Mouse (Mus musculus): ENCODE data around the gene Mgat5. TPM values are rescaled to one million over a fixed set of nuclear protein-coding genes. Genes with fewer than 3 reads are reported as not detected.

The Mgat5 gene
- polyA plus RNA-seq, 1 experiment from 2014 or later = 13.1 TPM

GRCm38 (mm10) chr1:127262170-127262837 is 57.5 kb downstream of the Mgat5 start:
- H3K9ac ChIP-seq (ENCODE audit: low read depth, low read length) = no peak overlapping the region
- H3K4me1 ChIP-seq (ENCODE audit: control insufficient read depth, insufficient read depth, low read depth, low read length) = peaks cover 3% of the 10 kb centered on the region
- peak; percentile 48; the same call in 1 of the 2 replicates for ATAC-seq
- no peak overlapping the region for H3K4me2 ChIP-seq (ENCODE audit: low read length)
- H3K27ac ChIP-seq (ENCODE audit: low read depth, low read length) = no peak overlapping the region
- H3K27me3 ChIP-seq (replicated peaks; ENCODE audit: control insufficient read depth, insufficient read depth, low read length) = no peaks in the 10 kb centered on the region
- no peak overlapping the region for H3K4me3 ChIP-seq (ENCODE audit: low read length)
- no peaks in the 10 kb centered on the region for H3K36me3 ChIP-seq (ENCODE audit: control insufficient read depth, insufficient read depth, low read length)
- 65% methylated on average over 13 of the region's 13 CpGs for WGBS
- H3K9me3 ChIP-seq (ENCODE audit: control insufficient read depth, low read length) = no peaks in the 10 kb centered on the region

- ATAC-seq = peak; percentile 68
- no peaks in the 10 kb centered on the region for H3K27me3 ChIP-seq (replicated peaks; ENCODE audit: control insufficient read depth, insufficient read depth, low read length)
- no peak overlapping the region for H3K27ac ChIP-seq (ENCODE audit: low read depth, low read length)
- H3K36me3 ChIP-seq (ENCODE audit: control insufficient read depth, insufficient read depth, low read length) = no peaks in the 10 kb centered on the region
- H3K9me3 ChIP-seq (ENCODE audit: control insufficient read depth, low read length) = no peaks in the 10 kb centered on the region
- WGBS = 67% methylated on average over 5 of the region's 5 CpGs
- no peak overlapping the region for H3K9ac ChIP-seq (ENCODE audit: low read depth, low read length)
- no peak overlapping the region for H3K4me3 ChIP-seq (ENCODE audit: low read length)
- H3K4me1 ChIP-seq (ENCODE audit: control insufficient read depth, insufficient read depth, low read depth, low read length) = peaks cover 3% of the 10 kb centered on the region
- no peak overlapping the region for H3K4me2 ChIP-seq (ENCODE audit: low read length)
Observed at GRCm38 (mm10) chr1:127267985-127268384, 63.2 kb downstream of the Mgat5 start.

DNA sequence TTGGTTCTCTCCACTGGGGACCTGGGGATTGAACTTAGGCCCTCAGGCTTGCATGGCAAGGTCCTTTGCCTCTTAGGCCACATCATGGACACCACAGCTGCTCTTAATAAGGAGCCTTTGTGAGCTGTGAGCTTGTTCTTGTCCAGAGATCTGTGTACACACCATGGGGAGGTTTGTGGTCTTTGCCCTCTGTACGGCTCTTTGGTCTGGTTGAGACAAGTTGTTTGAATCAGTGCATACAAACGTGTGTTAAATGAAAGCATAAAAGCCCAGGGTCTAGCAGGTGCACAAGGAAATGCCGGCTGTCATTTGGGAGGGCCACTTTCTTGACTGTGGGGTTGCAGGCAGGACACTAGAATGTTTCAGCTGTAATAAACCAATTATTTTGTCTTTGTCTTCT is 64.5 kb downstream of the Mgat5 start:
- no peak overlapping the region for H3K9ac ChIP-seq (ENCODE audit: low read depth, low read length)
- no peaks in the 10 kb centered on the region for H3K36me3 ChIP-seq (ENCODE audit: control insufficient read depth, insufficient read depth, low read length)
- WGBS = 65% methylated on average over 3 of the region's 3 CpGs
- H3K4me3 ChIP-seq (ENCODE audit: low read length) = no peak overlapping the region
- ATAC-seq = no peak
- H3K4me1 ChIP-seq (ENCODE audit: control insufficient read depth, insufficient read depth, low read depth, low read length) = peaks cover 3% of the 10 kb centered on the region
- H3K27me3 ChIP-seq (replicated peaks; ENCODE audit: control insufficient read depth, insufficient read depth, low read length) = no peaks in the 10 kb centered on the region
- H3K9me3 ChIP-seq (ENCODE audit: control insufficient read depth, low read length) = no peaks in the 10 kb centered on the region
- no peak overlapping the region for H3K4me2 ChIP-seq (ENCODE audit: low read length)
- no peak overlapping the region for H3K27ac ChIP-seq (ENCODE audit: low read depth, low read length)

- no peak overlapping the region for H3K27ac ChIP-seq (ENCODE audit: low read depth, low read length)
- H3K36me3 ChIP-seq (ENCODE audit: control insufficient read depth, insufficient read depth, low read length) = no peaks in the 10 kb centered on the region
- no peak overlapping the region for H3K4me2 ChIP-seq (ENCODE audit: low read length)
- no peaks in the 10 kb centered on the region for H3K27me3 ChIP-seq (replicated peaks; ENCODE audit: control insufficient read depth, insufficient read depth, low read length)
- 67% methylated on average over 13 of the region's 13 CpGs for WGBS
- H3K4me1 ChIP-seq (ENCODE audit: control insufficient read depth, insufficient read depth, low read depth, low read length) = peaks cover 3% of the 10 kb centered on the region
- no peak overlapping the region for H3K9ac ChIP-seq (ENCODE audit: low read depth, low read length)
- ATAC-seq = 0 out of 2 replicates have a peak, but pooled peaks have one; percentile 19
- H3K4me3 ChIP-seq (ENCODE audit: low read length) = no peak overlapping the region
- no peaks in the 10 kb centered on the region for H3K9me3 ChIP-seq (ENCODE audit: control insufficient read depth, low read length)
Observed at GRCm38 (mm10) chr1:127270273-127271020, 65.6 kb downstream of the Mgat5 start.

DNA sequence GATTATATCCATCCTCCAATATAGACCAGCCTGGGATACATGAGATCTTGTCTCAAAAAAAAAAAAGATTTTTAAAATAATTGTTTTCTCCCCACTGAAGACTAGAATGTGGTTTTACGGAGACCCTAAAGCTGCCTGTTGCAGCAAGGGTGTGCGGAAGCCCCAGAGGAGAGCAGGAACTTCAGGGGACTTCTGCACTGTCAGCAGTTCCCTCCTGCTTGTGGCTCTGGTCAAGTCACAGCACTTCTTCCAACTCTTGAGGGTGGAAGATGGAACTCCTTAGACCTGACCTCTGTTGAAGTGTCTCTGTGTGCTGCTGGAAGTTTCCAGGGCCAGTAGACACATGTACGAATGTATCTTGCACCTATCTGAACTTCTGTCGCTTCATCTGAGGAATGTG is 66.3 kb downstream of the Mgat5 start:
- Histone ChIP-seq H3K9ac (ENCODE audit: low read depth, low read length) (no peak overlapping the region), H3K27me3 (replicated peaks; ENCODE audit: control insufficient read depth, insufficient read depth, low read length) (no peaks in the 10 kb centered on the region), H3K36me3 (ENCODE audit: control insufficient read depth, insufficient read depth, low read length) (no peaks in the 10 kb centered on the region), H3K4me2 (ENCODE audit: low read length) (no peak overlapping the region), H3K4me1 (ENCODE audit: control insufficient read depth, insufficient read depth, low read depth, low read length) (peaks cover 3% of the 10 kb centered on the region), H3K9me3 (ENCODE audit: control insufficient read depth, low read length) (no peaks in the 10 kb centered on the region), H3K4me3 (ENCODE audit: low read length) (no peak overlapping the region), H3K27ac (ENCODE audit: low read depth, low read length) (no peak overlapping the region)
- no peak for ATAC-seq
- 92% methylated on average over 4 of the region's 4 CpGs for WGBS

DNA sequence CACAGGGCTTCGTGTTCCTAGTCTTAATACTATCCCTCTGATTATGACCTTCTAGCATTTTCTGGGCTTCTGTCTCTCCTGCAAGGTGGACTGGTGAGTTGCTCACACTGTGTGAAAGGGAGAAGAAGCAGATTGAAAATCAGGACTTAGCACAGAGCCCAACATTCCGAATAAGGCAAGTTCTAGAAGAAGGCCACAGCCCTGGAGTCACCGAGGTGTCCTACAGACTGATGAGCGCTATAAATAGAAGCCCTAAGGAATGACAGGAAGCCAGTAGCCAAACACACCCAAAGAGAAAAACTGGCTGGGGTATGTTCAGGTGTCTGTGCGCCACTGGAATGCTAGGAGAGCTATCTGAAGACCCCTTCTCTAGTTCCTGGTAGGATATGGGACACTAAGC is 68.5 kb downstream of the Mgat5 start:
- H3K4me1 ChIP-seq (ENCODE audit: control insufficient read depth, insufficient read depth, low read depth, low read length) = peaks cover 3% of the 10 kb centered on the region
- no peak overlapping the region for H3K27ac ChIP-seq (ENCODE audit: low read depth, low read length)
- no peak overlapping the region for H3K4me2 ChIP-seq (ENCODE audit: low read length)
- no peak overlapping the region for H3K9ac ChIP-seq (ENCODE audit: low read depth, low read length)
- no peaks in the 10 kb centered on the region for H3K9me3 ChIP-seq (ENCODE audit: control insufficient read depth, low read length)
- ATAC-seq = no peak
- H3K36me3 ChIP-seq (ENCODE audit: control insufficient read depth, insufficient read depth, low read length) = no peaks in the 10 kb centered on the region
- no peak overlapping the region for H3K4me3 ChIP-seq (ENCODE audit: low read length)
- WGBS = 93% methylated on average over 5 of the region's 5 CpGs
- no peaks in the 10 kb centered on the region for H3K27me3 ChIP-seq (replicated peaks; ENCODE audit: control insufficient read depth, insufficient read depth, low read length)

DNA sequence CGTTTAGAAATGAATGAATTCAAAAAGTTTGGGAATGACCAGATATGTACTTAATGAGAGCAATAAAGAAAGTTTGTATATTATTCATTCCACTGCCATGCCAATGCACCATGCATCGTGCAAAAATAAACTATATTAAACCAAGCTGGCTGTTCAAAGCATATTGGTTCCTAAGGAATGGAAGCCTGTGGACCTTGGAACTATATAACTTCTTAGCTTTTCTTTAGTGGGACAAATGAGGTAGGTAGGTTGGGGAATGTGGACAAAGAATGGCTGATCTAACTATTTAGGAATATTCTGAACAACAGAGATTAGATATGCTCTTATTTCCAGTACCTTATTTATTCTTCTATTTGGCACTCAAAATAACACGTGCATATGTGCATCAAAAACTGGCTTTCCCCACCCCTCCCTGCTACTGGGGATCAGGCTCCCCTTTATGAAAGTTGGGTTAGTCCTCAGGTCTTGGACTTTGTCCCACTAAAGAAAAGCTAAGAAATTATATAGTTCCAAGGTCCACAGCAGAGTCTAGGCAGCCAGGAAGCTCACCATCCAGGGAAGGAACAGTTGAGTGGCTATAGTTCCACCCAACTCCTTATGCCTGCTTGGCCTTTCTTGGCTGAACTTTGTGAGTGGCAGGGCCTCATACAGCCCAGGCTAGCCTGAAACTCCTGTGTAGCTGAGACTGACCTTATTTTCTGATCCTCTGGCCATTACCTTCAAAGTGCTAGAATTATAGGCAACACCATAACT is 70.9 kb downstream of the Mgat5 start:
- H3K4me1 ChIP-seq (ENCODE audit: control insufficient read depth, insufficient read depth, low read depth, low read length) = no peaks in the 10 kb centered on the region
- H3K9ac ChIP-seq (ENCODE audit: low read depth, low read length) = no peak overlapping the region
- WGBS = 94% methylated on average over 3 of the region's 3 CpGs
- no peaks in the 10 kb centered on the region for H3K9me3 ChIP-seq (ENCODE audit: control insufficient read depth, low read length)
- ATAC-seq = no peak
- H3K4me3 ChIP-seq (ENCODE audit: low read length) = no peak overlapping the region
- no peak overlapping the region for H3K27ac ChIP-seq (ENCODE audit: low read depth, low read length)
- no peak overlapping the region for H3K4me2 ChIP-seq (ENCODE audit: low read length)
- H3K27me3 ChIP-seq (replicated peaks; ENCODE audit: control insufficient read depth, insufficient read depth, low read length) = no peaks in the 10 kb centered on the region
- no peaks in the 10 kb centered on the region for H3K36me3 ChIP-seq (ENCODE audit: control insufficient read depth, insufficient read depth, low read length)

DNA sequence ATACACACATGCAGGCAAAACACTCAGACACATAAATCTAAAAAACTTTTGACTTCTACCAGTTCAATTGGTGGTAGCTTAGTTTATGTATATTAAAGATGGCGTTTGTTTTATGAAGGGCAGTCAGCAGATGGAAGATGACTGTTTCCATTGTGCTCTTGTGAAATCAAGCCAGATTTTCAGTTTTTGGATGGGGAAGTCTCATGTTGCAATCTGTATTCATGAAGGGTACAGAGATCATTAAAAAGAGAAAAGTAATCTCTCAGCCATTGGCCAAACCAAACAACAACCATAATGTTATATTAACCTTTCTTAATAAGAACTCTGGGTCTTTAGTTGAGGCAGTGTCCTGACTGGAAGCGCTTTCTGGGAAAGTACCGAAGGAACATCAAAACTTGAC is 73.3 kb downstream of the Mgat5 start:
- 92% methylated on average over 3 of the region's 3 CpGs for WGBS
- H3K4me2 ChIP-seq (ENCODE audit: low read length) = no peak overlapping the region

GRCm38 (mm10) chr1:127280256-127280655 is 75.4 kb downstream of the Mgat5 start:
- Histone ChIP-seq H3K27ac (ENCODE audit: low read depth, low read length) (no peak overlapping the region), H3K4me2 (ENCODE audit: low read length) (no peak overlapping the region), H3K4me3 (ENCODE audit: low read length) (no peak overlapping the region), H3K9me3 (ENCODE audit: control insufficient read depth, low read length) (no peaks in the 10 kb centered on the region), H3K27me3 (replicated peaks; ENCODE audit: control insufficient read depth, insufficient read depth, low read length) (no peaks in the 10 kb centered on the region), H3K9ac (ENCODE audit: low read depth, low read length) (no peak overlapping the region), H3K4me1 (ENCODE audit: control insufficient read depth, insufficient read depth, low read depth, low read length) (no peaks in the 10 kb centered on the region), H3K36me3 (ENCODE audit: control insufficient read depth, insufficient read depth, low read length) (no peaks in the 10 kb centered on the region)
- no peak for ATAC-seq
- WGBS = 100% methylated on average over 1 of the region's 1 CpGs

More for the DNA sequence above, 73.3 kb downstream of the Mgat5 start:
- no peaks in the 10 kb centered on the region for H3K36me3 ChIP-seq (ENCODE audit: control insufficient read depth, insufficient read depth, low read length)
- no peak overlapping the region for H3K27ac ChIP-seq (ENCODE audit: low read depth, low read length)
- H3K9ac ChIP-seq (ENCODE audit: low read depth, low read length) = no peak overlapping the region
- H3K27me3 ChIP-seq (replicated peaks; ENCODE audit: control insufficient read depth, insufficient read depth, low read length) = no peaks in the 10 kb centered on the region
- ATAC-seq = no peak
- H3K9me3 ChIP-seq (ENCODE audit: control insufficient read depth, low read length) = no peaks in the 10 kb centered on the region
- no peaks in the 10 kb centered on the region for H3K4me1 ChIP-seq (ENCODE audit: control insufficient read depth, insufficient read depth, low read depth, low read length)
- no peak overlapping the region for H3K4me3 ChIP-seq (ENCODE audit: low read length)
